Mouse (Mus musculus) CH12.LX (cell line): ENCODE measurements around the gene Lhx9. TPM values are rescaled to one million over a fixed set of nuclear protein-coding genes. Genes with fewer than 3 reads are reported as not detected.

Experiments used
- DNase-seq: peaks from one replicate; pipeline ENCODE4 v3.0.0-alpha.2; 2013; ENCODE audit errors: extremely low read depth
- H3K27ac ChIP-seq: 2 replicates; pipeline ENCODE4 v1.5.1; 2012; ENCODE audit warnings: low read depth, mild to moderate bottlenecking, control low read depth, moderate library complexity; ENCODE audit not compliant: insufficient read depth
- H3K27me3 ChIP-seq: replicated peaks from 2 replicates; pipeline ENCODE3; 2012; ENCODE audit warnings: inconsistent platforms
- H3K36me3 ChIP-seq, 2 experiments: replicated peaks in 1 of 2; 2 replicates each; pipeline versions ENCODE3 to v1.6.1; 2012; ENCODE audit warnings: inconsistent platforms in 1 of 2, low read length in 1 of 2, mild to moderate bottlenecking in 1 of 2, mixed read lengths in 1 of 2, moderate library complexity in 1 of 2; ENCODE audit not compliant: control insufficient read depth in 1 of 2, insufficient read depth in 1 of 2
- H3K4me1 ChIP-seq, 2 experiments: 2 replicates each; pipeline ENCODE4 v1.6.1; 2012; ENCODE audit warnings: inconsistent platforms in 1 of 2, moderate library complexity in 1 of 2; ENCODE audit not compliant: insufficient read depth in 2 of 2, control insufficient read depth in 1 of 2
- H3K4me2 ChIP-seq: 2 replicates; pipeline ENCODE4 v1.6.1; 2012; ENCODE audit warnings: low read depth, mild to moderate bottlenecking, control low read depth; ENCODE audit not compliant: poor library complexity, insufficient read depth, severe bottlenecking
- H3K4me3 ChIP-seq, 3 experiments: fragments of 150-350 bp in 1 of 3; sonication (generic) in 1 of 3; replicated peaks in 1 of 3; 2 replicates each; pipeline versions ENCODE3 to v1.5.1; 2011 to 2012; ENCODE audit warnings: low read depth in 2 of 3, low read length in 2 of 3, mild to moderate bottlenecking in 2 of 3, moderate library complexity in 2 of 3, control low read depth in 1 of 3, improper control_type of control experiment in 1 of 3, inconsistent platforms in 1 of 3, mixed read lengths in 1 of 3; ENCODE audit not compliant: poor library complexity in 1 of 3
- H3K79me2 ChIP-seq: replicated peaks from 2 replicates; pipeline ENCODE4 v1.6.1; 2012; ENCODE audit warnings: mild to moderate bottlenecking, moderate library complexity; ENCODE audit not compliant: control insufficient read depth, poor library complexity, insufficient read depth, severe bottlenecking; ENCODE audit errors: extremely low read depth
- H3K9ac ChIP-seq: 2 replicates; pipeline ENCODE4 v1.6.1; 2012; ENCODE audit warnings: low read depth, mild to moderate bottlenecking, control low read depth, moderate library complexity; ENCODE audit not compliant: insufficient read depth
- H3K9me3 ChIP-seq: replicated peaks from 2 replicates; pipeline ENCODE3; 2012; ENCODE audit warnings: low read length, inconsistent platforms, mixed read lengths
- CHD1 ChIP-seq: IDR thresholded peaks from 2 replicates; pipeline ENCODE4 v1.6.1; 2012; ENCODE audit warnings: low read depth, low read length, improper control_type of control experiment, inconsistent platforms
- CHD2 ChIP-seq: IDR thresholded peaks from 2 replicates; pipeline ENCODE4 v1.6.1; 2011; ENCODE audit warnings: low read length, improper control_type of control experiment
- E2F4 ChIP-seq: IDR thresholded peaks from 2 replicates; pipeline ENCODE4 v1.6.1; 2011; ENCODE audit warnings: low read depth, low read length, improper control_type of control experiment; ENCODE audit not compliant: insufficient replicate concordance
- GABPA ChIP-seq: IDR thresholded peaks from 2 replicates; pipeline ENCODE4 v1.6.1; 2012; ENCODE audit warnings: low read depth, low read length, improper control_type of control experiment, inconsistent platforms; ENCODE audit not compliant: insufficient replicate concordance
- HCFC1 ChIP-seq: IDR thresholded peaks from 2 replicates; pipeline ENCODE4 v1.6.1; 2012; ENCODE audit warnings: low read depth, mild to moderate bottlenecking, inconsistent platforms, low read length, improper control_type of control experiment
- JUN ChIP-seq: IDR thresholded peaks from 2 replicates; pipeline ENCODE4 v1.6.1; 2011; ENCODE audit warnings: low read depth, mild to moderate bottlenecking, low read length, improper control_type of control experiment, moderate library complexity; ENCODE audit not compliant: insufficient read depth
- JUND ChIP-seq: conservative IDR thresholded peaks from 2 replicates; pipeline ENCODE4 v1.6.1; 2011; ENCODE audit warnings: low read depth, low read length, improper control_type of control experiment
- KAT2A ChIP-seq: IDR thresholded peaks from 2 replicates; pipeline ENCODE4 v1.6.1; 2012; ENCODE audit warnings: low read length, improper control_type of control experiment, inconsistent platforms; ENCODE audit not compliant: insufficient replicate concordance
- MAX ChIP-seq: IDR thresholded peaks from 2 replicates; pipeline ENCODE4 v1.6.1; 2011; ENCODE audit warnings: low read length, improper control_type of control experiment
- PAX5 ChIP-seq: IDR thresholded peaks from 2 replicates; pipeline ENCODE4 v1.6.1; 2012; ENCODE audit warnings: low read length, inconsistent platforms, mixed read lengths
- POLR2A ChIP-seq: IDR thresholded peaks from 2 replicates; pipeline ENCODE4 v1.6.1; 2011; ENCODE audit warnings: low read depth, mild to moderate bottlenecking, improper control_type of control experiment, low read length
- RAD21 ChIP-seq: IDR thresholded peaks from 2 replicates; pipeline ENCODE4 v1.6.1; 2011; ENCODE audit warnings: low read depth, mild to moderate bottlenecking, low read length, improper control_type of control experiment, moderate library complexity
- RCOR1 ChIP-seq: conservative IDR thresholded peaks from 2 replicates; pipeline ENCODE4 v1.6.1; 2012; ENCODE audit warnings: low read depth, mild to moderate bottlenecking, inconsistent platforms, low read length, improper control_type of control experiment
- SMC3 ChIP-seq: IDR thresholded peaks from 2 replicates; pipeline ENCODE4 v1.6.1; 2011; ENCODE audit warnings: low read depth, low read length, improper control_type of control experiment
- TBP ChIP-seq: conservative IDR thresholded peaks from 2 replicates; pipeline ENCODE4 v1.6.1; 2011; ENCODE audit warnings: low read depth, low read length, improper control_type of control experiment
- TCF12 ChIP-seq: IDR thresholded peaks from 2 replicates; pipeline ENCODE4 v1.6.1; 2014; ENCODE audit warnings: low read depth, mild to moderate bottlenecking, inconsistent platforms, low read length, improper control_type of control experiment
- UBTF ChIP-seq: IDR thresholded peaks from 2 replicates; pipeline ENCODE4 v1.6.1; 2012; ENCODE audit warnings: low read depth, mild to moderate bottlenecking, inconsistent platforms, low read length, improper control_type of control experiment, moderate library complexity
- USF2 ChIP-seq: conservative IDR thresholded peaks from 2 replicates; pipeline ENCODE4 v1.6.1; 2011; ENCODE audit warnings: low read depth, low read length, improper control_type of control experiment
- ZKSCAN1 ChIP-seq: IDR thresholded peaks from 2 replicates; pipeline ENCODE4 v1.6.1; 2012; ENCODE audit warnings: low read depth, inconsistent platforms, low read length, improper control_type of control experiment, borderline replicate concordance
- dilution Hi-C: fragments of 300-500 bp; cut with MboI; formaldehyde crosslinking; loops from 2 replicates; pipeline ENCODE4 v1.14.3; 2020; ENCODE audit warnings: low sequenced_read_pairs; ENCODE audit not compliant: extremely low pct_unique_long_range_greater_than_20kb, extremely low pct_ligation_motif_present
- in situ Hi-C: fragments of 300-500 bp; cut with MboI; formaldehyde crosslinking; loops from 3 replicates; pipeline ENCODE4 v1.14.3; 2019; ENCODE audit warnings: low sequenced_read_pairs, low pct_ligation_motif_present, low pct_unique_long_range_greater_than_20kb, mixed read lengths
- polyA plus RNA-seq: library from polyadenylated mRNA; unstranded; fragments of >175 nt; gene quantifications from 2 replicates; pipeline ENCODE4 v1.2.1, GENCODE M21; 2012; ENCODE audit warnings: low read depth; ENCODE audit not compliant: insufficient read length
- total RNA-seq, 2 experiments: library from RNA; depleted of rRNA; stranded (reverse); fragments of 300-350 nt in 1 of 2; fragments of >200 nt in 1 of 2; gene quantifications; 2 replicates each; pipeline ENCODE4 v1.2.3; 2012 to 2014

The Lhx9 gene
- total and polyA plus RNA-seq, 3 experiments = 0.09 to 0.23 (median 0.21) TPM

DNA sequence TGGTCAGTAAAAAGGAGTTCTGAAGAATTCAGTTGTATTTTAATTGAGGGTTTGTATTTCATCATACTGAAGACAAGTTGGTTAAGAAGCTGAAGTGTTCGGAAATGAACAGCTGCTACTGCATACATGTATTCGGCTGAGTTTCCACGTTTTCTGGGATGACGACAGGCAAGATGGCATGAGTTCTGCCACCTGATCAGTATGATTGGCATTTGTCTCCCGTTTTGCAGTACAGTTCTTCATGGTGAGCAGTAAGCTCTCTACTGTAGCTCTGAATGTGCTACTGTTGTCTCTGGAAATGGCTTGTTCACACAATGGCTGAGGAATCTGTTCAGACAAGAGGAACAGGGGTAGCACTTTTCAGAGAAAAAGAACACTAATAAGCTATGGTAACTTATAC lies 50.3 kb downstream of the Lhx9 start:
- no peak overlapping the region for H3K27ac ChIP-seq
- DNase-seq = no peak
- H3K4me2 ChIP-seq = no peak overlapping the region
- TF ChIP-seq PAX5 (no peak), POLR2A (no peak), JUND (no peak), KAT2A (no peak), TCF12 (no peak)
- H3K36me3 ChIP-seq = no peaks in the 10 kb centered on the region
- H3K4me1 ChIP-seq = no peaks in the 10 kb centered on the region
- no peak overlapping the region for H3K9ac ChIP-seq
- H3K4me3 ChIP-seq = no peak overlapping the region
- in situ Hi-C loops (no loop called here), dilution Hi-C loops (no loop called here)
- no peaks in the 10 kb centered on the region for H3K79me2 ChIP-seq
- no peaks in the 10 kb centered on the region for H3K9me3 ChIP-seq
- no peaks in the 10 kb centered on the region for H3K27me3 ChIP-seq

DNA sequence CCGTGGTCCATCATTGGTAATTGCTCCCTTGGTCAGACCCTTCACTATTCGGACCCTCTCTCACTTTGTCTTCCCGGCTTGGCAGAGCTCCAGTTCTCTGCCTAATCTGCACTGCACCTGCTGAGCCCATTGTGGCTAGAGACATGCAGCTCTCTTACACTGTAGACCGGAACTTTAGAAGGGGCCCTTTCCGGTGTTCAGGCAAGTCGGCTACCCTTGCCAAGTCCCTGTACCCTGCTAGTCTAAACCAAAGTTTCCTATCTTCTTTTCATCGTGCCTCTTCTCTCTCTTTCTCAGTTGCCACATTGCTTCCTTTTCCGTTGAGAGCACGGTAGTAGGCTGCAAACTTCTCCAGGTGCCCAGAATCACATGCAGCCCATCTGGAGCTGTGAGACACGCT lies 62.5 kb downstream of the Lhx9 start:
- in situ Hi-C loops (no loop called here), dilution Hi-C loops (no loop called here)
- Histone ChIP-seq H3K27me3 (no peaks in the 10 kb centered on the region), H3K9ac (no peak overlapping the region), H3K79me2 (no peaks in the 10 kb centered on the region), H3K9me3 (no peaks in the 10 kb centered on the region), H3K4me1 (peaks cover 6 to 11% of the 10 kb centered on the region in 2 experiments; a peak in 2 of 4 replicates), H3K27ac (no peak overlapping the region), H3K36me3 (no peaks in the 10 kb centered on the region), H3K4me2 (no peak overlapping the region), H3K4me3 (no peak overlapping the region)
- no peak for DNase-seq
- no peak for TF ChIP-seq HCFC1
- no peak for TF ChIP-seq CHD1
- TF ChIP-seq JUND = no peak
- TF ChIP-seq SMC3 = no peak

DNA sequence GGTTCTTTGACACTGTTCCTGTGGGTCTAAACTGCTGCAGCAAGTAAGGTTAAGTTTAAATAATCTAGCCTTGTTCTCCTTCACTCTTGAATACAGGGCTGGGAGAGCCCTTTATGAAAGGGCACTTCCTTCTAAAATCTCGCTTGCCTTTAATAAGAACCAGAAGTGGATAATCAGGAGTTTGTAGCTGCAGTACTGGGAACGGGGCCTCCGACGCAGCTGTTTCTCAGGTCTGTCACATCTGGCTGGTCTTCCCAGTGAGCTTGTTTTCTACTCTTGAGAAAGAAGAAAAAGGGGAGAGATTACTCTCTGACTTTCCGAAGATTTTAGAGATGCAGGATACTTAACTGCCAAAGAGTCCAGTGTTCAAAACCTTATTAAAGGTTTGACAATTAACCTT lies 64.4 kb downstream of the Lhx9 start:
- Histone ChIP-seq H3K27ac (no peak overlapping the region), H3K4me2 (no peak overlapping the region), H3K4me3 (no peak overlapping the region), H3K9ac (no peak overlapping the region), H3K4me1 (peaks cover 6 to 11% of the 10 kb centered on the region in 2 experiments; a peak in 2 of 4 replicates), H3K9me3 (no peaks in the 10 kb centered on the region), H3K36me3 (no peaks in the 10 kb centered on the region), H3K79me2 (no peaks in the 10 kb centered on the region), H3K27me3 (no peaks in the 10 kb centered on the region)
- DNase-seq = no peak
- TF ChIP-seq USF2 (no peak), JUN (no peak), RCOR1 (no peak), E2F4 (no peak), RAD21 (no peak), UBTF (no peak), HCFC1 (no peak), ZKSCAN1 (no peak), GABPA (no peak), POLR2A (no peak), TBP (no peak), MAX (no peak), CHD2 (no peak)
- in situ Hi-C loops = no loop called here
- dilution Hi-C loops = no loop called here
